Comparison of ENCODE assay signal across 21 mouse cellular contexts in the genomic region with DNA sequence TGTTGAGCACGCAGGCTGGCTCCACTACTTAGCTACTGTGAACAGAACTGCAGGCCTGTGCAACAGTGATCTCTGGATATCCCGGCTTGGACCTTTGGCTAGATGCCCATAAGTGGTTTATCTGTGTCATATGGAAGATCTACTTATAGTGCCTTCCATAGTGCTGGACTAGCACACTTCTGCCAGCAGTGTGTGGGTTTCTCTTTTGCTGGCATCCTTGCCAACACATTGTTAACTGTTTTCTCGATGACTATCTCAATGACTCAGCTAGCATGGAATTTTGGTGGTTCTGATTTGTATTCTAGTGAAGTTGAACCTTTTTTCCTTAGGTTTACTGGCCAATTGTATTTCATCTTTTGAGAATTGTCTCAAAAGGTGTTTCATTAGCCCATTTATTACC.
DNase-seq lines count a peak whose midpoint lies in the region; ATAC-seq and TF ChIP-seq lines count a peak whose summit lies in the region.
"Had no signal": no experiment of that assay in that cellular context is flagged by ENCODE, and none has a peak within 500 bp of the region (broad histone marks: within the 10 kb centered on the region; RNA-seq: fewer than 3 reads in every experiment).

No protein-coding gene starts in this region.

- no peak for DNase-seq in liver, adult 2 months (ENCODE audit: extremely low read depth, low read depth, low spot score)
- no peak for DNase-seq in liver, embryonic 11.5 days (ENCODE audit: low spot score)
- DNase-seq in 3T3-L1 (ENCODE audit: low read depth, low spot score) = peak; percentile 93
- peak; percentile 15 for DNase-seq in MN1 (ENCODE audit: low spot score)
- DNase-seq in urinary bladder, postnatal 4 days (ENCODE audit: low spot score in 2 of 2) = no peak
- no peak for DNase-seq in gastrocnemius, adult 18-20 months (ENCODE audit: low spot score)
- DNase-seq: cerebellum, postnatal 10 days; gastrocnemius, postnatal 25 days; kidney, postnatal 4 days; layer of hippocampus, adult 9-11 months; thymus, adult 2 months had no signal

- H3K27ac ChIP-seq in liver, adult 2 months (replicated peaks; ENCODE audit: insufficient read depth, low read depth, low read length) = 0 out of 2 replicates have a peak overlapping the region, but pooled peaks have one; percentile 1
- H3K27ac ChIP-seq in liver, embryonic 11.5 days (ENCODE audit: low read depth, low read length) = no peak overlapping the region
- H3K27ac ChIP-seq: embryonic facial prominence, embryonic 13.5 days; hindbrain, embryonic 10.5 days; hindbrain, postnatal 0 days; kidney, embryonic 15.5 days; midbrain, embryonic 15.5 days; neural tube, embryonic 15.5 days had no signal

- H3K79me2 ChIP-seq in liver, adult 2 months (ENCODE audit: control insufficient read depth, insufficient read depth, low read length) = peaks cover 14% of the 10 kb centered on the region; the same call in 1 of the 2 replicates

- no peaks in the 10 kb centered on the region for H3K27me3 ChIP-seq in liver, adult 2 months (ENCODE audit: control insufficient read depth, insufficient read depth, low read length)
- no peaks in the 10 kb centered on the region for H3K27me3 ChIP-seq in liver, embryonic 11.5 days (replicated peaks; ENCODE audit: control insufficient read depth, insufficient read depth, low read length)
- H3K27me3 ChIP-seq: embryonic facial prominence, embryonic 13.5 days; kidney, embryonic 15.5 days; midbrain, embryonic 15.5 days; neural tube, embryonic 15.5 days had no signal

- TF ChIP-seq POLR2A in liver, adult 2 months (IDR thresholded peaks at IDR 0.05; ENCODE audit: extremely low read depth, insufficient read depth, low read length) = no peak

- H3K4me2 ChIP-seq in liver, embryonic 11.5 days = no peak overlapping the region
- H3K4me2 ChIP-seq: embryonic facial prominence, embryonic 13.5 days; kidney, embryonic 15.5 days; midbrain, embryonic 15.5 days; neural tube, embryonic 15.5 days had no signal

- no peaks in the 10 kb centered on the region; the same call in 1 of the 2 replicates for H3K36me3 ChIP-seq in liver, adult 2 months (ENCODE audit: control insufficient read depth, insufficient read depth, low read length)
- no peaks in the 10 kb centered on the region for H3K36me3 ChIP-seq in liver, embryonic 11.5 days (ENCODE audit: control insufficient read depth, insufficient read depth, low read length)
- H3K36me3 ChIP-seq: embryonic facial prominence, embryonic 13.5 days; hindbrain, embryonic 10.5 days; kidney, embryonic 15.5 days; midbrain, embryonic 15.5 days; neural tube, embryonic 15.5 days had no signal

- no peak for TF ChIP-seq CTCF in liver, adult 2 months (IDR thresholded peaks at IDR 0.05; ENCODE audit: low read depth, low read length)

- 56% methylated on average over 3 of the region's 3 CpGs for WGBS in liver, adult 2 months
- WGBS in liver, embryonic 11.5 days = 88% methylated on average over 3 of the region's 3 CpGs

- H3K9me3 ChIP-seq in liver, embryonic 11.5 days (ENCODE audit: control insufficient read depth, low read length) = no peaks in the 10 kb centered on the region
- H3K9me3 ChIP-seq: embryonic facial prominence, embryonic 13.5 days; G1E; hindbrain, embryonic 10.5 days; kidney, embryonic 15.5 days; midbrain, embryonic 15.5 days; neural tube, embryonic 15.5 days had no signal

- ATAC-seq in liver, embryonic 11.5 days (replicated peaks; ENCODE audit: low FRiP score) = no peak
- peak; percentile 44 for ATAC-seq in megakaryocyte-erythroid progenitor cell, adult 5-6 weeks (replicated peaks; ENCODE audit: low FRiP score, low TSS enrichment, poor library complexity, severe bottlenecking)
- ATAC-seq: forebrain, embryonic 16.5 days; hindbrain, postnatal 0 days; intestine, postnatal 0 days; midbrain, embryonic 15.5 days had no signal

- H3K4me1 ChIP-seq in liver, adult 2 months (ENCODE audit: control insufficient read depth, insufficient read depth, low read length) = peaks cover 16% of the 10 kb centered on the region
- peaks cover 14% of the 10 kb centered on the region for H3K4me1 ChIP-seq in liver, embryonic 11.5 days (replicated peaks; ENCODE audit: control insufficient read depth, insufficient read depth, low read length)
- H3K4me1 ChIP-seq: hindbrain, embryonic 10.5 days; midbrain, embryonic 15.5 days had no signal

- no peak overlapping the region for H3K4me3 ChIP-seq in liver, adult 2 months (ENCODE audit: insufficient read depth, low read depth, low read length)
- no peak overlapping the region for H3K4me3 ChIP-seq in liver, embryonic 11.5 days (ENCODE audit: low read depth, low read length)
- H3K4me3 ChIP-seq: embryonic facial prominence, embryonic 13.5 days; hindbrain, embryonic 10.5 days; kidney, embryonic 15.5 days; midbrain, embryonic 15.5 days; neural tube, embryonic 15.5 days had no signal

- no peak overlapping the region for H3K9ac ChIP-seq in liver, adult 2 months (ENCODE audit: low read depth, low read length)
- no peak overlapping the region for H3K9ac ChIP-seq in liver, embryonic 11.5 days (ENCODE audit: low read depth, low read length)
- H3K9ac ChIP-seq: embryonic facial prominence, embryonic 13.5 days; kidney, embryonic 15.5 days; midbrain, embryonic 15.5 days; neural tube, embryonic 15.5 days had no signal

Comparison
In these comparisons a context has a peak if more than half of its experiments do, and no peak if none do; other contexts are left out.
1. DNase-seq: peak in 3T3-L1 (single experiment) and MN1 (single experiment); none in liver, adult 2 months (single experiment), liver, embryonic 11.5 days (single experiment), urinary bladder, postnatal 4 days (0 of 2) and gastrocnemius, adult 18-20 months (single experiment).